Mouse (Mus musculus): ENCODE measurements around the gene 4933415A04Rik.

DNA sequence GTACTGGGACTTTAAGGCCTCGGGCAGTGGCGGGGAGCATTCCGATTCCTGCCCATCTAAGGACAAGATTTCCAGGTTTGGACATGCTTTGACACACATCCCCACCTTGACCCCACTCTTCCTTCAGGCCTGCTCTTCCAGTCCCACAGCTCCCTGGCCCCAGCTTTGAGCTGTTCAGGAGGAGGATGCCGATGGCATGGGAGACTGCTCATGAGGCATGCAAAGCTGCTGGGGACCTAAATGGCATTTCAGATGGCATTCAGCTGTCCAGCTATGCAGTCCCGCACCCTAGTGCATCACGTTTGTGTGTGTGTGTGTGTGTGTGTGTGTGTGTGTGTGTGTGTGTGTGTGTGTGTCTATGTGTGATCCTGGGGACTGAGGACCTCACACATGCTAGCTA, 49.8 kb upstream of the 4933415A04Rik start:
- TF ChIP-seq POLR2A (IDR thresholded peaks at IDR 0.05; ENCODE audit: insufficient read length, low read depth) (no peak), E2F4 (IDR thresholded peaks at IDR 0.05; ENCODE audit: insufficient read depth) (no peak), MAX (IDR thresholded peaks at IDR 0.05; ENCODE audit: low read depth) (no peak), TCF12 (IDR thresholded peaks at IDR 0.05; ENCODE audit: insufficient read depth, poor library complexity, severe bottlenecking) (no peak), TCF3 (IDR thresholded peaks at IDR 0.05; ENCODE audit: insufficient read length, low read depth) (no peak), POLR2AphosphoS2 (IDR thresholded peaks at IDR 0.05; ENCODE audit: insufficient read length, low read depth) (no peak), CEBPB (IDR thresholded peaks at IDR 0.05; ENCODE audit: insufficient read depth, poor library complexity, severe bottlenecking) (no peak), USF1 (IDR thresholded peaks at IDR 0.05; ENCODE audit: low read depth) (no peak), MYOD1 (IDR thresholded peaks at IDR 0.05; ENCODE audit: control insufficient read depth in 1 of 3, insufficient read length in 2 of 3, low read depth in 2 of 3) (no peak)
